Mouse (Mus musculus): ENCODE measurements at regions not wholly inside any gene's neighbourhood (a gene's known extent, or its start where the extent isn't known, plus 50 kb on each side); places are given as distances from the start of the nearest gene placed in this dataset.

DNA sequence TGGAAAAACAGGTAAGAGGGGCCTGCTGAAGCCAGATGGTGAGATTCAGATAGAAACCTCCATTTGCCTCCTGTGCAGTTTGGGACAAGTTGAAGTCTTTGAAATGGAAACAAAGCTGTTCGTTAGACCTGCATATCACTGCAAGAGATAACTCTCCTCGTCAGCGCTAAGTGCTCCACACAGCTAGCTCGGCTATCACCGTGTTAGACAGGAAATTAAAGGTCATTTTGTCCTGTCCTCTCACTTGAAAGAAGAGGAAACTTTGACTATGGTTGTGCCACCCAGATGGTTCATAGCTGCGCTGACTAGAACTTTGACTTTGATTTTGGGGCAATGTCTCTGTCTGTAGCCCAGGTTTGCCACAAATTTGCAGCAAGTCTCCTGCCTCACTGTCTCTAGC lies 198.5 kb upstream of the Bcl6 start:
- H3K27ac ChIP-seq, result no peak overlapping the region
- 79% methylated on average over 6 of the region's 6 CpGs for WGBS
- no peaks in the 10 kb centered on the region for H3K9me3 ChIP-seq (replicated peaks)
- H3K36me3 ChIP-seq, result no peaks in the 10 kb centered on the region
- H3K4me1 ChIP-seq, result peaks cover 6% of the 10 kb centered on the region; the same call in 1 of the 2 replicates
- ATAC-seq (ENCODE audit: low FRiP score), result no peak
- no peak overlapping the region for H3K9ac ChIP-seq
- H3K4me2 ChIP-seq (replicated peaks), result no peak overlapping the region
- H3K27me3 ChIP-seq, result no peaks in the 10 kb centered on the region
- no peak overlapping the region for H3K4me3 ChIP-seq

DNA sequence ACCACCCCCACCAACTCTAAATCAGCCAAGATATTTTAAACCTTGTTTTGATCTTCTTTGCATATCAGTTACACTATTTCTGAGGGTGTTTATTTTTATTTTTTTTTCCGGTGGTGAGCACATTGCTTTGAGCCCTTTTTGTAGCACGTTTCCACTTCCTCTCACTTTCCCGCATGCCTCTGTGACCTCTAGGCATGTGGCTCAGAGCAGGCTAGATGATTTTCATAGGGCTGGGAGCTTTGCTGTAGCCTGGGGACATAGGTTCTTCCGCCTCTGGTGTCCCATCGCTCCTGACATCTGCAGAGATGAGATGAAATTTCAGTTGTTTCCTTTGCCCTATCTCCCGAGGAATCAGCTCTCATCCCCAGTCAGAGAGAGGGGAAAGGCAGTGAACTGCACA lies 197.3 kb upstream of the Bcl6 start:
- no peak overlapping the region for H3K4me2 ChIP-seq (replicated peaks)
- H3K9me3 ChIP-seq (replicated peaks), result no peaks in the 10 kb centered on the region
- no peak for ATAC-seq (ENCODE audit: low FRiP score)
- H3K27ac ChIP-seq, result no peak overlapping the region
- no peaks in the 10 kb centered on the region for H3K36me3 ChIP-seq
- H3K4me3 ChIP-seq, result no peak overlapping the region
- H3K4me1 ChIP-seq, result peaks cover 6% of the 10 kb centered on the region; the same call in 1 of the 2 replicates
- WGBS, result 68% methylated on average over 6 of the region's 6 CpGs
- no peak overlapping the region for H3K9ac ChIP-seq
- no peaks in the 10 kb centered on the region for H3K27me3 ChIP-seq

DNA sequence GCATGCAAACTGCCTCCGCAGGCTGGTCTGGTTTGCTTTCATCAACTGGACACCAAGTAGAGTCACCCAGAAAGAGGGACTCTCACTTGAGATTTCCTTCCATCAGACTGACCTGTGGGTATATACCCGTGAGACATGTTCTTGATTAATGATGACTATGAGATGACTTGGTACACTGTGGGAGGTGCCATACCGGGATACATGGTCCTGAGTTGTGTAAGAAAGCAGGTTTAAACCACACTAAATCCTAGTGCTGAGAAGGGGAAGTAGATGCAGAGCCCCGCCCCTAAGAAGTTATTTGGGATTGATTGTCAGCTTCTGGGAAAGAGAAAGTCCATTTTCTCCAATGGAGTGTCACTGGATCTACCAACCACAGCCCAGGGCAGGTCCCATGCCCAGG lies 196.2 kb upstream of the Bcl6 start:
- no peak overlapping the region for H3K9ac ChIP-seq
- no peaks in the 10 kb centered on the region for H3K36me3 ChIP-seq
- no peak overlapping the region for H3K4me2 ChIP-seq (replicated peaks)
- no peak overlapping the region for H3K4me3 ChIP-seq
- no peaks in the 10 kb centered on the region for H3K9me3 ChIP-seq (replicated peaks)
- H3K4me1 ChIP-seq, result peaks cover 6% of the 10 kb centered on the region; the same call in 1 of the 2 replicates
- no peak for ATAC-seq (ENCODE audit: low FRiP score)
- no peak overlapping the region for H3K27ac ChIP-seq
- no peaks in the 10 kb centered on the region for H3K27me3 ChIP-seq
- WGBS, result 84% methylated on average over 4 of the region's 4 CpGs

DNA sequence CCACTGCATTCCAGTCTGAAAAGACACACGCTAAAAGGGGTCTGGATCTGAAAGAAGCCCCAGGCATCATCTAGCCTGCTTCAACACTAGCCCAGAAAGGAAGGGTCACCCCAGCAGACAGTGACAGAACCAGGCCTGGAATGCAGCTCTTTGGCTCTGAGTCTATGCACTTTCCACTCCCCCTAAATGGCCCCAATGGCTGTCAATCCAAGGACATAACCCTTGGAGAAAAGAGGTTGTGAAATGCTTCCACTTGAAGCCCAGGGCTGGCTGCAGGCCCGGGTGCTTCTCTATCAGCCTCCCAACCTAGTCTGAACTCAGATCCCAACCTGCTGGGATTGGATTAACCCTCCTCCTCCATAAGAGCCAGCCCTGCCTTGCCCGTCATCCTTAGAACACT lies 194.6 kb upstream of the Bcl6 start:
- H3K9me3 ChIP-seq (replicated peaks), result no peaks in the 10 kb centered on the region
- WGBS, result 76% methylated on average over 3 of the region's 3 CpGs
- H3K4me2 ChIP-seq (replicated peaks), result no peak overlapping the region
- no peak overlapping the region for H3K27ac ChIP-seq
- no peak overlapping the region for H3K4me3 ChIP-seq
- ATAC-seq (ENCODE audit: low FRiP score), result no peak
- peaks cover 6% of the 10 kb centered on the region; the same call in 1 of the 2 replicates for H3K4me1 ChIP-seq
- H3K36me3 ChIP-seq, result no peaks in the 10 kb centered on the region
- H3K27me3 ChIP-seq, result no peaks in the 10 kb centered on the region
- H3K9ac ChIP-seq, result no peak overlapping the region

DNA sequence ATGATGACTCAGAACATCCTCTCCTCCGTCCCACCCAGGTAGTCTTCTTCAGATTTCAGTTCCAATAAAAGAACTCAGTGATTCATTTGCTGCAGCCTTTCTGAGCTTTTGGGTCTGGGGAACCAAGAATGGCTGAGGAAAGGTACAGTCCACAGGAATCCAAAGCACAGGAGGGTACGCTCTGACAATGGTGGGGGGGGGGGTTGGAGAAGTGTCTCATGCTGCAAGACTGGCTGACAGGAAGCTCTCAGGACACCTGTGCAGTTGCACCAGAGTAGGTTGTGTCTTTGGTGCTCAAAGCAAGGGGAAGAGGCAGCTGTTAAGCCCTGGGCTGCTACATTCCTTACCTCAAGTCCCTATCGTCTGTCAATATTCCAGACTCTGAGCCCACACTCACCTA lies 192.7 kb upstream of the Bcl6 start:
- ATAC-seq (ENCODE audit: low FRiP score), result no peak
- no peak overlapping the region for H3K4me3 ChIP-seq
- no peak overlapping the region for H3K9ac ChIP-seq
- WGBS, result 87% methylated on average over 3 of the region's 3 CpGs
- no peaks in the 10 kb centered on the region for H3K27me3 ChIP-seq
- H3K36me3 ChIP-seq, result no peaks in the 10 kb centered on the region
- no peaks in the 10 kb centered on the region for H3K9me3 ChIP-seq (replicated peaks)
- H3K4me2 ChIP-seq (replicated peaks), result no peak overlapping the region
- H3K4me1 ChIP-seq, result peaks cover 6% of the 10 kb centered on the region; the same call in 1 of the 2 replicates
- no peak overlapping the region for H3K27ac ChIP-seq

DNA sequence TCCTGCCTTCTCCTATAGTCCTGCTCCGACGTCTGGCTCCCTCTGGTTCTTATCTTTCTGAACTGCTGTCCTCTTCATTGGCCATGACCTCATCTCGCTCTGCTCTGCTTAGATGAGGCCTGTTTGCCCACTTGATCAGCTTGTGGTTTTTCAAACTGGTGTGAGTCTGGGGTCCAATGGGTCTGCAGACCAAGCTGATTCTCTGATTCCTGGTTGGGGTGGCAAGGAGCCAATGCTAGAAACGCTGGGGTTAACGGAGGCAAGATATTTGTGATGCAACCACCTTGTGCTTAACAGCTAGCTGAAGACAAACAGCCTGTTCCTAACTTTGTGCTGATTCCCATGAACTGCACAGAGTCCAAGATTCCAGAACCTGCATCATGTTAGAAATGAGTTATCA lies 192.0 kb upstream of the Bcl6 start:
- H3K27me3 ChIP-seq, result no peaks in the 10 kb centered on the region
- WGBS, result 88% methylated on average over 5 of the region's 5 CpGs
- no peaks in the 10 kb centered on the region for H3K9me3 ChIP-seq (replicated peaks)
- H3K9ac ChIP-seq, result no peak overlapping the region
- no peak overlapping the region for H3K4me3 ChIP-seq
- no peaks in the 10 kb centered on the region for H3K36me3 ChIP-seq
- H3K4me2 ChIP-seq (replicated peaks), result no peak overlapping the region
- no peak for ATAC-seq (ENCODE audit: low FRiP score)
- H3K27ac ChIP-seq, result no peak overlapping the region
- H3K4me1 ChIP-seq, result peaks cover 6% of the 10 kb centered on the region; the same call in 1 of the 2 replicates

DNA sequence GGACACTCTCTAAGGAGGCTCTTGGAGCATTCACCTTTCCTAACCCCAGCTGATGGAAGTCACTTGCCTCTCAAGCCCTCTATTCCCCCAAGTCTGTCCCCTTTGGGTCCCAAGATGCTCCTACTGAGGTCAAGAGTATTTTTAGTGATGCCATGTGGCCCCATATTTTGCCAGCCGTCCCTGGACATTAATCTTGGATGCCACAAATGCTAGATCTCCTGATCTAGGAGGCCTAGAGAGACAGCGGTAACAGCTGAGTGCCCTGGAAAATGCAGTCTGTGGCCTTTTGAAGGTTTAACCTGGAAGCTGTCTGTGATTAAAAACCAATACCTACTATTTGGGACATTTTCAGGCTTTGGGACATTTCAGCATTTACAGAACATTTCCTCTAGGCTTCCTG lies 188.9 kb upstream of the Bcl6 start:
- no peak overlapping the region for H3K4me2 ChIP-seq (replicated peaks)
- H3K4me3 ChIP-seq, result no peak overlapping the region
- no peak overlapping the region for H3K9ac ChIP-seq
- H3K27ac ChIP-seq, result no peak overlapping the region
- no peaks in the 10 kb centered on the region for H3K4me1 ChIP-seq
- no peaks in the 10 kb centered on the region for H3K27me3 ChIP-seq
- ATAC-seq (ENCODE audit: low FRiP score), result no peak
- no peaks in the 10 kb centered on the region for H3K36me3 ChIP-seq
- WGBS, result 86% methylated on average over 2 of the region's 2 CpGs
- H3K9me3 ChIP-seq (replicated peaks), result no peaks in the 10 kb centered on the region

DNA sequence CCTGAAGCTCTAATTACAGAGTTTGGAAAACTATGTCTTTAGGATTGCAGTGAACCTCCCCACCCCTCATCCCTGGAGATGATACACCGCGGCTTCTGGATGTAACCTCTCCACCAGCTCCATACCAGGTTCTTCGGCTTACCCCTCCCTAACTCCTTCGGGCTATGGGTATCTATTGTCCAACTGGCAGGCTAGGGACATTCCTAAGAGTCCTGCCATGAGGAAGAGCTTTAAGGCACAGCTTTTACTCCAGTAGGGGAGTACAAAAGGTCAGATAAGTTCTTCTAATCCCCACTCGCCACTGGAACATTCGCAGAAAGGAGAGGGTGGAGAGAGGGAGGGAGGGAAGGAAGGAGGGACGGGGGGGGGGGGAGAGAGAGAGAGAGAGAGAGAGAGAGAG lies 188.5 kb upstream of the Bcl6 start:
- H3K4me3 ChIP-seq, result no peak overlapping the region
- ATAC-seq (ENCODE audit: low FRiP score), result no peak
- no peak overlapping the region for H3K9ac ChIP-seq
- H3K36me3 ChIP-seq, result no peaks in the 10 kb centered on the region
- H3K27me3 ChIP-seq, result no peaks in the 10 kb centered on the region
- no peak overlapping the region for H3K4me2 ChIP-seq (replicated peaks)
- H3K27ac ChIP-seq, result no peak overlapping the region
- H3K9me3 ChIP-seq (replicated peaks), result no peaks in the 10 kb centered on the region
- H3K4me1 ChIP-seq, result no peaks in the 10 kb centered on the region
- 77% methylated on average over 7 of the region's 7 CpGs for WGBS

DNA sequence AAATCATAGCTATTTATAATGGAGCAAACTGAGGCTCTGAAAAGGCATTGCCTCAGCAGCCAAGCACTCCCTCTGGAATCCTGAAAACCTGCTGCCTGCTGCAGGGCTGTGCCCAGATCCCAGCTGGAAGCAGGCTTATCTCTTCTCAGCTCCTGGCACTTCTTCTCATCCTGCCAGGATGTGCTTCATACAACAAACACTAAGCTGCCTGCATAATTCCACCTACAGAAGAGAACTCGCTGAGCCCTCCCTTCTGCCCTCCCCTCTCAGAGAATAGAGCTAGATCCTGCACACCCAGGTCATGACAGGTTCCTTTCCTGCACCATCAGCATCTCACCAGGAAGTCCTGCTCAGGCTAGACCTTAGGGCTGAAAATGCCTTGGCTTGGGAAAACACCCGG lies 187.4 kb upstream of the Bcl6 start:
- no peak for ATAC-seq (ENCODE audit: low FRiP score)
- WGBS, result 57% methylated on average over 2 of the region's 2 CpGs
- no peaks in the 10 kb centered on the region for H3K4me1 ChIP-seq
- H3K4me2 ChIP-seq (replicated peaks), result no peak overlapping the region
- H3K9me3 ChIP-seq (replicated peaks), result no peaks in the 10 kb centered on the region
- H3K4me3 ChIP-seq, result no peak overlapping the region
- no peak overlapping the region for H3K27ac ChIP-seq
- H3K36me3 ChIP-seq, result no peaks in the 10 kb centered on the region
- H3K27me3 ChIP-seq, result no peaks in the 10 kb centered on the region
- no peak overlapping the region for H3K9ac ChIP-seq

DNA sequence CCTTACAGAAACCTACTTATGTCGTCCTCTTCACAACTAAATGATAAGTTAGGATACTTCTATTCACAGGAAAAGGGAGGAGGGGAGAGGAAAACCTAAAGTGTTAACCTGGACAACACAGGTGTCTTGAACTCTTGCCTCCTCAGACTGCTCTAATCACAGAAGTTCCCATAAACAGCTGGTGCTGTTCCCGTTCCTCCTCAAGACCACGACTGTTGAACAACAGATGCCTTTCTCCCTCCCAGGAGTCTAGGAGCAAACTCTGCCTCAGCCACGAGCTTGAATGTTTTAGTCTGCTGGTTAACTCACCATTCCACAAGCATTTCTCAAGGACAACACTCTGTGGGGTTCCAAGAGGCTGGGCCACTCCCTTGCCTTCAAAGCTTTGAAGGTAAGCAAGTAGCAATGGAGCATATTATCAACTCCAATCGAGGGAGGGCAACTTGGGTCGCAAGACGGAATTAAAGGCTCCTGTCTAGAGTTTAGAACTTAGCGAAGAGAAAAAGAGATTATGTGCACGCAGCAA lies 186.6 kb upstream of the Bcl6 start:
- H3K27me3 ChIP-seq, result no peaks in the 10 kb centered on the region
- no peak overlapping the region for H3K4me3 ChIP-seq
- no peak overlapping the region for H3K9ac ChIP-seq
- no peak for ATAC-seq (ENCODE audit: low FRiP score)
- H3K27ac ChIP-seq, result no peak overlapping the region
- no peaks in the 10 kb centered on the region for H3K4me1 ChIP-seq
- WGBS, result 74% methylated on average over 9 of the region's 9 CpGs
- H3K9me3 ChIP-seq (replicated peaks), result no peaks in the 10 kb centered on the region
- H3K36me3 ChIP-seq, result no peaks in the 10 kb centered on the region
- H3K4me2 ChIP-seq (replicated peaks), result no peak overlapping the region

DNA sequence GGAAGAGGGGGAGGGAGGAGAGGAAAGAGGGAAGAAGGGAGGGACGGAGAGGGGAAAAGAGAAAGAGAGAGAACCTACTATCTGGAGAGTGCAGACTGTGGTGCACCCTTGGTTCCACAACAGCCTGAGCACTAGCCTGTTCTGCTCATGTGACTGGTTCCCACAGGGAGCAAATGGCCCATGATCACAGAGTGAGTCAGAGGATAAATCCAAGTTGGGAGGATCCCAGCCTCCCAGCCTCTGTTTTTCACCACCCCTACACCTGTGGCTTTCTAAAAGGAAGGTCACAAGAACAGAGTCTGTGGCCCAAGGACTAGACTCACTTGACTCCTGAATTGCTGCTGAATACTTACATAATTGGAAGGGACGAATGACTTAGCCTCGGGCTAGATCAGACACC lies 185.9 kb upstream of the Bcl6 start:
- no peaks in the 10 kb centered on the region for H3K36me3 ChIP-seq
- H3K9me3 ChIP-seq (replicated peaks), result no peaks in the 10 kb centered on the region
- no peaks in the 10 kb centered on the region for H3K27me3 ChIP-seq
- no peaks in the 10 kb centered on the region for H3K4me1 ChIP-seq
- H3K4me3 ChIP-seq, result no peak overlapping the region
- no peak overlapping the region for H3K9ac ChIP-seq
- no peak overlapping the region for H3K4me2 ChIP-seq (replicated peaks)
- H3K27ac ChIP-seq, result no peak overlapping the region
- ATAC-seq (ENCODE audit: low FRiP score), result no peak
- WGBS, result 91% methylated on average over 3 of the region's 3 CpGs

DNA sequence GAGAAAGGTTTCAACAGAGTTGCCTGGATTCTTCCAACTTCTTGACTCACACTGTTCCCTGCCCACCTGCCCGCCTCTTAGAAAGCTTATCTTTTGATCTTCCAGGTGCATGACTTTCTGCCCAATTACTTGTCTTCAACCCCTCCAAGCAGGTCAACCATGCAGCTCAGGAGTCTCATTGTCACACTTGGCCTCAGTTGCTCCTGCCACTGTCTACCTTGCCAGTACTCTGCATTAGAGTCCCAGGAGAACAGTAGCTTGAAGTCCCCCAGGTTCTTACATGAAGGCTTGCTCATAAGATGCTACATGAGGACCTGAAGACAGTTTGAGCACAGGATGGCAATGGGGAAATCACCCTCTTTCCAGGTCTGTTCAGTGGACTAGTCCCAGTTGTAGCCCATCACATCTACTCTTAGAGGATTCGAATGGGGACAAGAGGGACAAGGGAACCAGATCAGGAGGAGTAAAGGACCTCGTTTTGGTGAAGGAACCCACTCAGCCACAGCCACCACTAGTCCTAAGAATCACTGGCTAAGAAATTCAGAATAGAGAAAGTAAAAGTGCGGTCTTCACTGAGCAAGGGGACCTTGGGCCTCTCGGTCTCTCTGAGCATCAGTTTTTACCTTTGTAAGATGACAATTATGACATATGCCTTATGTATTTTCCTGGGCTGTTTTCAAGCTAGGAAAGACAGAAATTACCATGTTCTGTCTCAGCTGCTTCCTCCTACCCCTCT lies 185.3 kb upstream of the Bcl6 start:
- no peaks in the 10 kb centered on the region for H3K4me1 ChIP-seq
- H3K9ac ChIP-seq, result no peak overlapping the region
- H3K27me3 ChIP-seq, result no peaks in the 10 kb centered on the region
- no peak overlapping the region for H3K4me3 ChIP-seq
- 86% methylated on average over 5 of the region's 5 CpGs for WGBS
- H3K4me2 ChIP-seq (replicated peaks), result no peak overlapping the region
- H3K36me3 ChIP-seq, result no peaks in the 10 kb centered on the region
- ATAC-seq (ENCODE audit: low FRiP score), result no peak
- no peak overlapping the region for H3K27ac ChIP-seq
- H3K9me3 ChIP-seq (replicated peaks), result no peaks in the 10 kb centered on the region

DNA sequence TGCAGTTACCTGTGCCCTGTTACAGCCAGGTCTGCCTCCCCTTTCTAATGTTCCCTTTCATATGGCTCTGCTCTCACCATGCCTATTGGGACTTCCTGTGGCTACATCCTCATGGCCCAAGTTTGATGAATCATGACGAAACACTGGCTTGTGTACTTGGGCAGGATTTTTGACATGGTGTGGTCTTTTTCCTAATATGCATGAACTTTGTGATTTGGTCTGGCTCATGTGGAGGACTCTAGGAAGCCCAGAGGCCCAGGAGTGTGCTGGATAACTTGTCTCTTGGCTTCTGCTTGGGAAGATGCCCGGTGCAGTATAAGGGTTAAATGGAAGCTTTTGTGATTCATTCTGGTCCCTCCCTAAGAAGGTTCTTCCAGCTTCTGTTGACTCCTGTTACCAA lies 184.0 kb upstream of the Bcl6 start:
- Histone ChIP-seq H3K27me3 (no peaks in the 10 kb centered on the region), H3K4me2 (replicated peaks) (no peak overlapping the region), H3K4me3 (no peak overlapping the region), H3K36me3 (no peaks in the 10 kb centered on the region), H3K9ac (no peak overlapping the region), H3K27ac (no peak overlapping the region), H3K4me1 (no peaks in the 10 kb centered on the region), H3K9me3 (replicated peaks) (no peaks in the 10 kb centered on the region)
- WGBS, result 96% methylated on average over 2 of the region's 2 CpGs
- ATAC-seq (ENCODE audit: low FRiP score), result no peak

All from hindbrain, embryonic 12.5 days (tissue).